Mouse (Mus musculus): ENCODE data around the gene Ccn5. TPM values are rescaled to one million over a fixed set of nuclear protein-coding genes. Genes with fewer than 3 reads are reported as not detected.

The Ccn5 gene
- polyA plus RNA-seq, 1 experiment from 2014 or later = 0.29 TPM

DNA sequence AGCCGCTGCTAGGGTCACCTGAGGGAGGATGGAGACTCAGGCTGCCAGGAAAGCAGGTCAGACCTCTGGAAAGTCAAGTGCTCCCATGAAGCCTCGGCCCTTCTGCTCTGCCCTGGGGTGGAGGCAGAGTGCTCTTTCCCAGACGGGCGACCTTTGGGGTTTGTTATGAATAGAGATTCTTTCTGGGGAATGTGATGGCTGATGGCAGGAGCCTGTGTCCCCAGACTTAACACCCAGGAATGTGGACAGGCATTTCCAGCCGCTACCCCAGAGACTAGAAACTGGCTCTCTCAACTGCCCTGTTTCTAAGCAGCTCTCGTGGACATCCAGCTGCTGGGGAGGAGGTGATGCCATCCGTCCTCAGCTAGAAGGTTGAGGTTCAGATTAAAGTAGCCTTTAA lies 11.0 kb upstream of the Ccn5 start:
- no peak for DNase-seq (ENCODE audit: extremely low spot score, low spot score)
- Histone ChIP-seq H3K4me3 (no peak overlapping the region), H3K36me3 (replicated peaks) (no peaks in the 10 kb centered on the region), H3K4me1 (no peaks in the 10 kb centered on the region), H3K9me3 (no peaks in the 10 kb centered on the region), H3K27me3 (ENCODE audit: poor library complexity, severe bottlenecking) (no peaks in the 10 kb centered on the region), H3K27ac (no peak overlapping the region)
- WGBS = 74% methylated on average over 7 of the region's 7 CpGs

DNA sequence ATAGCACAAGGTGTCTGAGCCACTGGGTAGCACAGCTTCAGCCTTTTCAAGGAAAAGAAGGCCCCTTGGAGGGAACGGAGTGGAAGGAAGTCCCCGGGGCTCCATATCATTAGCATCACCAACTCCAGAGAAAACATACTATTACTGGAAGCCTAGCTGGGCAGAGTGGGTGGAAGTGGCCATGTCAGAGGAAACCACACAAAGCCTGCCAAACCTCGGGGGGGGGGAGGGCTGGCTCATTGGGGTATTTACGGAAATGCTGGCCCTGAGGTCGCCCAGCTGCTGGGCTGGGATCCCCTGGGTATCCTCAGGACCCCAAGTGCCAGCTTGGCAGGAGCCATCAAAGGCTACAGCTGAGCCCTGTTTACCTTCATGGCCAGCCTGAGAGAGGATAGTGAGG lies 7.6 kb upstream of the Ccn5 start:
- H3K4me1 ChIP-seq = no peaks in the 10 kb centered on the region
- no peak for DNase-seq (ENCODE audit: extremely low spot score, low spot score)
- no peak overlapping the region for H3K4me3 ChIP-seq
- no peaks in the 10 kb centered on the region for H3K9me3 ChIP-seq
- 81% methylated on average over 5 of the region's 5 CpGs for whole genome bisulfite sequencing
- H3K36me3 ChIP-seq (replicated peaks) = no peaks in the 10 kb centered on the region
- no peak overlapping the region for H3K27ac ChIP-seq
- no peaks in the 10 kb centered on the region for H3K27me3 ChIP-seq (ENCODE audit: poor library complexity, severe bottlenecking)

DNA sequence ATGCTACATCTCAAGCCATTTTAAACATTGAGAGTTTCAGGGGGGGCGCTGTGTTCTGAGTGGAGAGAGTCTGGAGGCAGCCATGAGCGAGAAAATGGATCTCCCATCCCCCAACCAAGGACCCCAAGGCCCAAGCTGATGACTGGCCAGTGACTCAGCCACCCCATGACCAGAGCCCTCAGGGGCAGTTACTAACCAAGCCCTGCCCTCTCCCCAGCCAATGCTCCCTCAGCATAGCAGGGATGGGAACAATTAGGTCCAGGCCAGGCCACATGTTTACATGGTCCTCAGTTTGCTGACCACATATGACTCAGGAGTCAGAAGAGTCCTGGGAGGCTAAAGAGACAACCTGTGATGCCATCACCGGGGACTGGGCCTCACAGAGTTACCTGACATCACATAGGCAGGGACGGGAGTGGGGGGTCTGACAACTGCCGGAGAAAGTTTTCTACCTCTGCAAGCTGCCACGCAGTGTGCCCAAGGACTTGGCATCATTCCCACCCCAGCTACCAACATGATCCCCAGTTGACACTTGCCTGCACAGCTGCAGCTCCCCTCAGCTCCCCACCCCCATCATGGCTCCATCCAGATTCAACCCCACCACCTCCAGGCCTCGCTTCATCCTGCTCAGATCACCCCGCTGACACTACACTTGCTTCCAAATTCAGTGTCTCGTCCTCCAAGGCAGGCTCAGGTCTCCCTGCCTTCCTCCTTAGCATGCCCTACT lies 5.8 kb upstream of the Ccn5 start:
- 89% methylated on average over 9 of the region's 9 CpGs for WGBS
- H3K9me3 ChIP-seq = no peaks in the 10 kb centered on the region
- no peak overlapping the region for H3K27ac ChIP-seq
- DNase-seq (ENCODE audit: extremely low spot score, low spot score) = no peak
- no peaks in the 10 kb centered on the region for H3K4me1 ChIP-seq
- H3K36me3 ChIP-seq (replicated peaks) = no peaks in the 10 kb centered on the region
- no peaks in the 10 kb centered on the region for H3K27me3 ChIP-seq (ENCODE audit: poor library complexity, severe bottlenecking)
- no peak overlapping the region for H3K4me3 ChIP-seq

DNA sequence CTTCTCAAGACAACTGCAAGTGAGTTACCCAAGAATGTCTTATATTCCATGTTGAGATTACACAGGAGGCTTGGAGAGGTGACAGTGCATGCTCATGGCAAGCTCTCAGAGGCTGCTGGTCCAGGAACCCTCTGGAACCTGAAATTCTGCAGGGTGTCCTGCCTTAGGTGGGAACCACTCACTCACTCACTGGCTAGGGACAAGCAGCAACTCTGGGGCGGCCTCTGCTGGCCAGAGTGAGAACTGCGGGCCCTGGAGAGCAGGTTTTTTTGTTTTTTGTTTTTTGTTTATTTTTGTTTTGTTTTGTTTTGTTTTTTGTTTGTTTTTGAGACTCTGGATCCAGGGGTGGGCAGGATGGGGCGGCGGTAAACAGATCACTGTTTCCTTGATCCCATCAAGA lies 2.6 kb downstream of the Ccn5 start:
- peaks cover 13% of the 10 kb centered on the region for H3K4me1 ChIP-seq
- H3K27me3 ChIP-seq (ENCODE audit: poor library complexity, severe bottlenecking) = no peaks in the 10 kb centered on the region
- H3K4me3 ChIP-seq = 0 out of 2 replicates have a peak overlapping the region, but pooled peaks have one; percentile 10
- no peak overlapping the region for H3K27ac ChIP-seq
- no peaks in the 10 kb centered on the region for H3K9me3 ChIP-seq
- 6% methylated on average over 4 of the region's 4 CpGs for WGBS
- peak; percentile 64 for DNase-seq (ENCODE audit: extremely low spot score, low spot score)
- no peaks in the 10 kb centered on the region for H3K36me3 ChIP-seq (replicated peaks)

DNA sequence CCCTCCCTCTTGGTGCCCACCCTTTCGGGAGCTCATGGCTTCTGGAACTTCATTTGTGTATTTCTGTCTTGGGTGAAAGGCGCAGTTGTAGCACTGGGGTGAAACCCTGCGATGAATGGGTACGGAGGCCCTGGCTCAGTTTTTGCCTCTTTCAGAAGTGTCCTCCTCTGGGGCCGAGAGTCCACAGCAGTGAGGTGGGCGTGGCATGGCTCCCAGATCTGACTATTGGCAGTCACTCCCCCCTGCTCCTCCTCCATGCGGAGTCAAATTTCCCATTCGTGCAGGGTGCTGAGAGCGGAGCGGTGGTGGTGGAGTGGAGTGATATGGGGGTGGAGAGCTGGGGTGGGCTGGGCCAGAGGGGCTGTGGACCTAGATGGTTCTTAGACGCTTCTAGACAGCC lies 3.1 kb downstream of the Ccn5 start:
- Histone ChIP-seq H3K4me1 (peaks cover 13% of the 10 kb centered on the region), H3K9me3 (no peaks in the 10 kb centered on the region), H3K27ac (0 out of 2 replicates have a peak overlapping the region, but pooled peaks have one; percentile 26), H3K36me3 (replicated peaks) (no peaks in the 10 kb centered on the region), H3K4me3 (peak overlapping the region; percentile 10; the same call in 1 of the 2 replicates), H3K27me3 (ENCODE audit: poor library complexity, severe bottlenecking) (no peaks in the 10 kb centered on the region)
- peak; percentile 37 for DNase-seq (ENCODE audit: extremely low spot score, low spot score)
- 27% methylated on average over 11 of the region's 11 CpGs for WGBS

DNA sequence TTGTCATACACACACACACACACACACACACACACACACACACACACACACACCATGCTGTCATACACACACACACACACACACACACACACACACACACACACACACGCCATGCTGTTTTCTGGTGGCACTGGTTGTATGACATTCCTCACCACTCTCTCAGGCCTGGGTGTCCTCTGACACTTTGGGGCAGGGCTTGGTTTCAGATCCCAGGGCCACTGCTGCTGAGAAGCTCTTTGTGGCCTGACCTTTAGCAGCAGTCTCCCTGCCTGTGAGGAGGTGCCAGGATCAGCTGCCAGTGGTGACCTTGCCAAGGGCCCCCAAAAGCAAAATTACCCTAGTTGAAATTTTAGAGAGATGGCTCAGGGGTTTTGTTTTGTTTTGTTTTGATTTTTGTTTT lies 5.2 kb downstream of the Ccn5 start:
- H3K36me3 ChIP-seq (replicated peaks) = no peaks in the 10 kb centered on the region
- DNase-seq (ENCODE audit: extremely low spot score, low spot score) = no peak
- WGBS = 88% methylated on average over 1 of the region's 1 CpGs
- no peaks in the 10 kb centered on the region for H3K9me3 ChIP-seq
- H3K4me1 ChIP-seq = peaks cover 13% of the 10 kb centered on the region
- no peak overlapping the region for H3K27ac ChIP-seq
- no peak overlapping the region for H3K4me3 ChIP-seq
- H3K27me3 ChIP-seq (ENCODE audit: poor library complexity, severe bottlenecking) = no peaks in the 10 kb centered on the region

DNA sequence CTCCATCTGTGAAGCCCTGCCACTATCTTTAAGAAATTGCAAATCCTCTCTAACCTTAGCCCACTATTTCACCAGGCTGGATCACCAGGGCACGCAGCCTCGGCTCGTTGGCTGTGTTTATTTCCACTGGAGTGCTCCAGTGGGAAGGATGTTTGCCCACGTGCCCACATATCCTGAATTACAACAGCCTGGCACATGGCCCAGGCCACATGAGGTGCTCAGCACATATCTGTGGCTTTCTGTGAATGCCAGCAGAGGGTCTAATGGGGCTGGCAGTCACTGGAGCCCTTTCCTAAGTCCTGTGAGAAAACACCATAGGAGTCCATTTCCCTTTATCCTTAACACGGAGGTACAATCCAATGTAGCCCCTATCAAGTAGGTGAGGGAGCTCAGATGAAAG lies 5.8 kb downstream of the Ccn5 start:
- Histone ChIP-seq H3K4me3 (no peak overlapping the region), H3K36me3 (replicated peaks) (no peaks in the 10 kb centered on the region), H3K4me1 (peaks cover 13% of the 10 kb centered on the region), H3K27me3 (ENCODE audit: poor library complexity, severe bottlenecking) (no peaks in the 10 kb centered on the region), H3K27ac (no peak overlapping the region), H3K9me3 (no peaks in the 10 kb centered on the region)
- 88% methylated on average over 5 of the region's 5 CpGs for WGBS
- no peak for DNase-seq (ENCODE audit: extremely low spot score, low spot score)

DNA sequence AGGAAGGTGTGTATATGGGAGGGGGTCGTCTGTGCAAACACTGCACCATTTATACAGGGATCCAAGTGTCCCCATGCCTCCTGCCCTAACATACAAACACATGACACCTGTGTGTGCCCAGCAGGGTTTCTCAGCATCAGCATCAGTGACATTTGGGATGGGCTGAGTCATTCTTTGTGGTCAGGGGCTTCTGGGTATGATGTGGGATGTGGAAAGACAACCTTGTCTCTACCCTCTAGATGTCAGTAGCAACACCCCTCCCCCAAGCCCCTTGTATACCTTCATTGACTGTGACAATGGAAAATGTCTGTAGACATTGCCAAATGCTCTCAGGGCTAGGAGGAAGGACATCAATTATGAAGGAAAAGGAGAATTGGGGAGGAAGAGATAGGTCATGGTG lies 10.5 kb downstream of the Ccn5 start:
- Histone ChIP-seq H3K27me3 (ENCODE audit: poor library complexity, severe bottlenecking) (no peaks in the 10 kb centered on the region), H3K27ac (no peak overlapping the region), H3K4me3 (no peak overlapping the region), H3K4me1 (no peaks in the 10 kb centered on the region), H3K9me3 (no peaks in the 10 kb centered on the region), H3K36me3 (replicated peaks) (no peaks in the 10 kb centered on the region)
- no peak for DNase-seq (ENCODE audit: extremely low spot score, low spot score)
- 76% methylated on average over 1 of the region's 1 CpGs for WGBS

DNA sequence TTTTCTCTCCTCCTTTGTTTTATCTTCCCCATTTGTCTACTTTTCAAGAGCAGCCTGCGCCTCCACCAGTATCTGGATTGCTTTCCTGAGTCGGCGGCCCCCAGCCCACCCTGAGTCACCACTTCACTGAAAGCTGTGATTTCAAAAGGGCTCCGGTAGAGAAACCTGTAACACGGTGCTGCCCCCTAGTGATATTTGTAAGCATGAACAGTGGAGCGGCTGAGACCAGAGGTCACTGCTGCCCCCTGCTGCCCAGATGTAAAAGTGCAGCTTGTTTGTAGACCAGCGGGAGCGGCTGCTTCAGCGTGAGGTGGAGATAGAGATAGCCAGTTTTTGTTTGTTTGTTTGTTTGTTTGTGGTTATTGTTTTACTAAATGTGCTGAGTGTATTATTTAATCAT lies 17.4 kb downstream of the Ccn5 start:
- H3K4me1 ChIP-seq = 0 out of 2 replicates have a peak, but pooled peaks cover 2% of the 10 kb centered on the region
- H3K27ac ChIP-seq = no peak overlapping the region
- no peaks in the 10 kb centered on the region for H3K9me3 ChIP-seq
- peak; percentile 74 for DNase-seq (ENCODE audit: extremely low spot score, low spot score)
- H3K36me3 ChIP-seq (replicated peaks) = no peaks in the 10 kb centered on the region
- H3K27me3 ChIP-seq (ENCODE audit: poor library complexity, severe bottlenecking) = peaks cover 7% of the 10 kb centered on the region; the same call in 1 of the 2 replicates
- 36% methylated on average over 9 of the region's 9 CpGs for WGBS
- H3K4me3 ChIP-seq = no peak overlapping the region

DNA sequence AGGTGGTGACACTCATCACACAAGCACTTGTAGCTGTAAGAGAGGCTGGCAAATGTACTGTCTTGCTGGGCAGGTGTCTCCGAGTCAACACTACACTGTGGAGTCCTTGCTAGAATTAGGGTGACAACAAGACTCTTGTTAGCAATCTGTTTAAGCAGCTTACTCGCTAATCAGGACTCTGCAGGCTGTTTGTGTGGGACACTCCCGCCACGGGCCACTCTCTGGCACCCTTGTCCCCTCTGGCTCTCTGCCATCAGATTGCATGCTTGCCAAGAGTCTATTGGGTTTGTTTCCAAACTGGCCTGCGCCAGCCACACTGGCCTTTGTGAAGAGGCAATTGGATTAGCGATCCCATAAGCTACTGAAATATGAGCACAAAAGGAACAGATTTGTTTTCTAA lies 18.9 kb downstream of the Ccn5 start:
- no peak for DNase-seq (ENCODE audit: extremely low spot score, low spot score)
- no peak overlapping the region for H3K4me3 ChIP-seq

DNA sequence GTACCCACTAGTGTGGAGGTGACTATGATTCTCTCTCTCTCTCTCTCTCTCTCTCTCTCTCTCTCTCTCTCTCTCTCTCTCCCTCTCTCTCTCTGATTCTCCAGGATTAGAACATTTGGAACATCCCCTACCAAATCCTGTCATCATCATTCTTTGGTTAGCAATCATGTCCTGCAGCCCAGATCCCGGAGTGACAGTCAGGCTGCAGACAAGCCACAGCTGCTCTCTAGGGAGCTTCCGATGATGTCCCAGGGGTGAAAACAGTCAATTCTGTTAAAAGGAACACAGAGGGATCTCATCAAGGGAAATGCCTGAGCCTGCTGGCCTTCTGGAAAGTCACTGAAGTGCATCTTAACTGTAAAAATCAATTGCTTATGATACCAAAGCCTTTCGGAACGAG lies 21.4 kb downstream of the Ccn5 start:
- Histone ChIP-seq H3K4me1 (0 out of 2 replicates have a peak, but pooled peaks cover 2% of the 10 kb centered on the region), H3K4me3 (no peak overlapping the region), H3K27ac (no peak overlapping the region), H3K36me3 (replicated peaks) (no peaks in the 10 kb centered on the region), H3K27me3 (ENCODE audit: poor library complexity, severe bottlenecking) (peaks cover 7% of the 10 kb centered on the region; the same call in 1 of the 2 replicates), H3K9me3 (no peaks in the 10 kb centered on the region)
- no peak for DNase-seq (ENCODE audit: extremely low spot score, low spot score)
- WGBS = 85% methylated on average over 4 of the region's 4 CpGs

More for the DNA sequence above, 18.9 kb downstream of the Ccn5 start:
- Histone ChIP-seq H3K27ac (no peak overlapping the region), H3K9me3 (no peaks in the 10 kb centered on the region), H3K4me1 (0 out of 2 replicates have a peak, but pooled peaks cover 2% of the 10 kb centered on the region), H3K27me3 (ENCODE audit: poor library complexity, severe bottlenecking) (peaks cover 7% of the 10 kb centered on the region; the same call in 1 of the 2 replicates), H3K36me3 (replicated peaks) (no peaks in the 10 kb centered on the region)
- 60% methylated on average over 6 of the region's 6 CpGs for WGBS

DNA sequence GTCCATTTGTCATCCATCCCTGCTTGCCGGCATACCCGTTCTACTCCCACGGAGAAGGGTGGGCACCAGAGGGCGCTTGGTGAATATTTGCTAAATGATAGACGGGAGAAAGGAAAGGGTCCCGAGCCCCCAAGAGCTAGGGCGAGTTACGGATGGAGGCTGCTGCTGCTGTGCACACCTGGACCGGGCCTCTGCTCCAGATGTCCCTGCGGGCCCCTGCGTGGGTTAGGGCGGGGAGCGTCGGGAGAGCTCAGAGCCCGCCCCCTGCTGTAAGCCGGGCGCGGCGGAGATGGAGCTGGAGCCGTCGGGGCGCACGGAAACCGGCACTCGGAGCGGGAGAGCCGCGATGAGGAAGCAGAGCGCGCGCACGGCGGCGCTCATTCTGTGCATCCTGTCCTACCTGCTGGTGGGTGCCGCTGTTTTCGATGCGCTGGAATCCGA lies 32.8 kb downstream of the Ccn5 start, which contains the start of gene Kcnk15:
TSS of gene Kcnk15 (plus strand) at position 191 of the 441 bp plus-strand sequence.
- Histone ChIP-seq H3K4me3 (peak within 1 kb of the TSS; percentile 29), H3K4me1 (peaks cover 12% of the 10 kb centered on the region), H3K27me3 (ENCODE audit: poor library complexity, severe bottlenecking) (peaks cover 93% of the 10 kb centered on the region), H3K9me3 (no peaks in the 10 kb centered on the region), H3K36me3 (replicated peaks) (no peaks in the 10 kb centered on the region), H3K27ac (no peak within 1 kb of the TSS)
- WGBS = 2% methylated on average over 38 of the region's 38 CpGs
- no peak for DNase-seq (ENCODE audit: extremely low spot score, low spot score)

DNA sequence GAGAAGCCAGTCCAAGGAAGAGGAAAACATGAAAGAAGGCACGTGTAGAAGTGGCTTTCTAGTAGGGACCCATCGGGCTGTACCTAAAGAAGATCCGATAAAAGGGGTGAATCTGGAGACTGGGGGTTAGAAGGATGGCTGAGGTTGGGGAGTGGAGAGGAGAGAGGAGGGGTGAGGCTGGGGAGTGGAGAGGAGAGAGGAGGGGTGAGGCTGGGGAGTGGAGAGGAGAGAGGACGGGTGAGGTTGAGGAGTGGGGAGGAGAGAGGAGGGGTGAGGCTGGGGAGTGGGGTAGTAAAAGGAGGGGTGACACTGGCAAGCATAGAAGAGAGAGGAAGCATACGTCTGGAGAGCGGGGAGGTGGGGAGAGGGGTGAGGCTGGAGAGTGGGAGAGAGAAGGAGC lies 36.6 kb downstream of the Ccn5 start:
- WGBS = 87% methylated on average over 6 of the region's 6 CpGs

More for the DNA sequence above, 36.6 kb downstream of the Ccn5 start:
- Histone ChIP-seq H3K27ac (no peak overlapping the region), H3K27me3 (ENCODE audit: poor library complexity, severe bottlenecking) (peaks cover 93% of the 10 kb centered on the region), H3K9me3 (no peaks in the 10 kb centered on the region), H3K36me3 (replicated peaks) (no peaks in the 10 kb centered on the region), H3K4me3 (no peak overlapping the region), H3K4me1 (peaks cover 15% of the 10 kb centered on the region)
- no peak for DNase-seq (ENCODE audit: extremely low spot score, low spot score)
